Mouse (Mus musculus): ENCODE results near the gene Btk.

DNA sequence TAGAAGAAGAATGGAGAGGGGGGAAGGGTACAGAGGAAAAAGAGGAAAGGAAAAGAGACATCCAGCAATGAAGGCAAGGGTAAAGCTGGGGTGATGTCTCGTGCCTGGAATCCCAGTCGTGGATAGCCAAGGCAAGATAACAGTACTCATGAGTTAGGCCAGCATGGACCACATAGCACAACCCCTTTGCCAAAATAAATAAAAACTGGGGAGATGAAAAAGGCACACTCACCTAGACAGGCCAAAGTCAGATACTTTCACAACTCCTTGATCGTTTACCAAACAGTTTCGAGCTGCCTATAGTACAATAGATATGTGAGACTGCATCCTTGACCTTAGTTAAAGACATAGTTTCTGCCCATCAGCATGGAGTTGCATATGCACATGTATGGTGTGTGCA lies 36.0 kb downstream of the Btk start:
- TF ChIP-seq POLR2A (IDR thresholded peaks at IDR 0.05; ENCODE audit: borderline replicate concordance, insufficient read depth, low read length) = no peak
- no peak for TF ChIP-seq CTCF (IDR thresholded peaks at IDR 0.05; ENCODE audit: borderline replicate concordance, insufficient read depth, low read depth, low read length)
